Mouse (Mus musculus) neural tube, embryonic 15.5 days (tissue): ENCODE data around the gene Idh1. TPM values are rescaled to one million over a fixed set of nuclear protein-coding genes. Genes with fewer than 3 reads are reported as not detected.

ENCODE experiments used
- ATAC-seq: fragments of 200-750 bp; cut with Nextera tagmentation; 2 replicates; pipeline ENCODE4 v1.8.0; 2017; ENCODE audit warnings: mild to moderate bottlenecking, moderate TSS enrichment, moderate library complexity; ENCODE audit not compliant: low FRiP score
- H3K27ac ChIP-seq: fragments of 300-500 bp; sonication (generic); replicated peaks from 2 replicates; pipeline ENCODE4 v1.5.1; 2015; ENCODE audit warnings: mild to moderate bottlenecking, inconsistent platforms
- H3K27me3 ChIP-seq: fragments of 300-500 bp; sonication (generic); replicated peaks from 2 replicates; pipeline ENCODE4 v1.6.1; 2015; ENCODE audit warnings: inconsistent platforms
- H3K36me3 ChIP-seq: fragments of 300-500 bp; sonication (generic); 2 replicates; pipeline ENCODE4 v1.6.1; 2015; ENCODE audit warnings: inconsistent platforms
- H3K4me1 ChIP-seq: fragments of 300-500 bp; sonication (generic); 2 replicates; pipeline ENCODE4 v1.6.1; 2015; ENCODE audit warnings: inconsistent platforms
- H3K4me2 ChIP-seq: fragments of 300-500 bp; sonication (generic); 2 replicates; pipeline ENCODE4 v1.6.1; 2015; ENCODE audit warnings: inconsistent platforms, mild to moderate bottlenecking, moderate library complexity
- H3K4me3 ChIP-seq: fragments of 300-500 bp; sonication (generic); replicated peaks from 2 replicates; pipeline ENCODE4 v1.5.1; 2015; ENCODE audit warnings: mild to moderate bottlenecking, inconsistent platforms
- H3K9ac ChIP-seq: fragments of 300-500 bp; sonication (generic); replicated peaks from 2 replicates; pipeline ENCODE4 v1.6.1; 2015; ENCODE audit warnings: mild to moderate bottlenecking, inconsistent platforms
- H3K9me3 ChIP-seq: fragments of 300-500 bp; sonication (generic); replicated peaks from 2 replicates; pipeline ENCODE4 v1.6.1; 2016; ENCODE audit warnings: inconsistent platforms
- WGBS: fragments of 180-500 bp; shearing (Covaris S2); methylation state at CpG from one replicate; pipeline ENCODE4 v1.1.7; 2015; ENCODE audit warnings: mixed read lengths; 5-methylcytosine and 5-hydroxymethylcytosine counted together
- polyA plus RNA-seq: library from polyadenylated mRNA; unstranded; fragments of >200 nt; fragmentation: Nextera tagmentation; extraction: Ambion mirVana; gene quantifications from 2 replicates; pipeline ENCODE4 v1.2.1, GENCODE M21; 2015

Idh1 gene
- polyA plus RNA-seq, 1 experiment from 2014 or later: 446 TPM

- H3K9me3 ChIP-seq: no peaks in the 10 kb centered on the region
- peaks cover 21% of the 10 kb centered on the region for H3K4me1 ChIP-seq
- no peak for ATAC-seq
- WGBS: 91% methylated on average over 4 of the region's 4 CpGs
- H3K36me3 ChIP-seq: peaks cover 22% of the 10 kb centered on the region
- no peak overlapping the region for H3K4me3 ChIP-seq
- no peaks in the 10 kb centered on the region for H3K27me3 ChIP-seq
- no peak overlapping the region for H3K9ac ChIP-seq
- H3K4me2 ChIP-seq: no peak overlapping the region
- no peak overlapping the region for H3K27ac ChIP-seq
Measured at GRCm38 (mm10) chr1:65190172-65190571, 3.9 kb upstream of the Idh1 start.

GRCm38 (mm10) chr1:65187074-65187430 is 752 bp upstream of the Idh1 start:
- Histone ChIP-seq H3K4me3 (peak overlapping the region; percentile 98), H3K4me2 (peak overlapping the region; percentile 83), H3K27ac (peak overlapping the region; percentile 90), H3K9ac (peak overlapping the region; percentile 82), H3K27me3 (no peaks in the 10 kb centered on the region), H3K36me3 (peaks cover 3% of the 10 kb centered on the region; the same call in 1 of the 2 replicates), H3K9me3 (no peaks in the 10 kb centered on the region), H3K4me1 (peaks cover 21% of the 10 kb centered on the region)
- ATAC-seq: no peak
- 0% methylated on average over 6 of the region's 6 CpGs for WGBS

- Histone ChIP-seq H3K4me3 (peak overlapping the region; percentile 98), H3K4me1 (peaks cover 21% of the 10 kb centered on the region), H3K27ac (peak overlapping the region; percentile 78), H3K27me3 (no peaks in the 10 kb centered on the region), H3K9me3 (no peaks in the 10 kb centered on the region), H3K36me3 (no peaks in the 10 kb centered on the region), H3K9ac (peak overlapping the region; percentile 50), H3K4me2 (peak overlapping the region; percentile 83)
- 28% methylated on average over 12 of the region's 12 CpGs for WGBS
- no peak for ATAC-seq
Measured at GRCm38 (mm10) chr1:65185524-65186205, 635 bp downstream of the Idh1 start.

- Histone ChIP-seq H3K36me3 (no peaks in the 10 kb centered on the region), H3K9ac (no peak overlapping the region), H3K4me1 (peaks cover 21% of the 10 kb centered on the region), H3K4me3 (no peak overlapping the region), H3K9me3 (no peaks in the 10 kb centered on the region), H3K27me3 (no peaks in the 10 kb centered on the region), H3K4me2 (0 out of 2 replicates have a peak overlapping the region, but pooled peaks have one; percentile 83), H3K27ac (no peak overlapping the region)
- WGBS: 92% methylated on average over 8 of the region's 8 CpGs
- no peak for ATAC-seq
Measured at GRCm38 (mm10) chr1:65185011-65185410, 1.3 kb downstream of the Idh1 start.

GRCm38 (mm10) chr1:65183994-65184393 is 2.3 kb downstream of the Idh1 start:
- ATAC-seq: no peak
- peaks cover 24% of the 10 kb centered on the region for H3K4me1 ChIP-seq
- 87% methylated on average over 2 of the region's 2 CpGs for WGBS

GRCm38 (mm10) chr1:65181459-65181858 is 4.8 kb downstream of the Idh1 start:
- H3K4me2 ChIP-seq: no peak overlapping the region
- H3K9me3 ChIP-seq: no peaks in the 10 kb centered on the region
- WGBS: 86% methylated on average over 5 of the region's 5 CpGs
- no peaks in the 10 kb centered on the region for H3K36me3 ChIP-seq
- no peak overlapping the region for H3K27ac ChIP-seq
- H3K9ac ChIP-seq: no peak overlapping the region
- H3K4me3 ChIP-seq: no peak overlapping the region
- peaks cover 25% of the 10 kb centered on the region for H3K4me1 ChIP-seq
- H3K27me3 ChIP-seq: no peaks in the 10 kb centered on the region
- ATAC-seq: no peak

More at GRCm38 (mm10) chr1:65183994-65184393, 2.3 kb downstream of the Idh1 start:
- Histone ChIP-seq H3K36me3 (no peaks in the 10 kb centered on the region), H3K27ac (no peak overlapping the region), H3K9ac (no peak overlapping the region), H3K27me3 (no peaks in the 10 kb centered on the region), H3K4me2 (no peak overlapping the region), H3K4me3 (no peak overlapping the region), H3K9me3 (no peaks in the 10 kb centered on the region)

- Histone ChIP-seq H3K36me3 (no peaks in the 10 kb centered on the region), H3K9ac (peak overlapping the region; percentile 62), H3K4me3 (peak overlapping the region; percentile 85), H3K27ac (peak overlapping the region; percentile 99), H3K9me3 (no peaks in the 10 kb centered on the region), H3K4me1 (peaks cover 29% of the 10 kb centered on the region), H3K27me3 (no peaks in the 10 kb centered on the region), H3K4me2 (peak overlapping the region; percentile 62)
- WGBS: 6% methylated on average over 11 of the region's 11 CpGs
- no peak for ATAC-seq
Measured at GRCm38 (mm10) chr1:65179634-65180249, 6.6 kb downstream of the Idh1 start.

- Histone ChIP-seq H3K9me3 (no peaks in the 10 kb centered on the region), H3K9ac (peak overlapping the region; percentile 87), H3K36me3 (0 out of 2 replicates have a peak, but pooled peaks cover 4% of the 10 kb centered on the region), H3K4me3 (peak overlapping the region; percentile 85), H3K27ac (peak overlapping the region; percentile 99), H3K4me1 (peaks cover 29% of the 10 kb centered on the region), H3K27me3 (no peaks in the 10 kb centered on the region), H3K4me2 (peak overlapping the region; percentile 62)
- WGBS: under 1% methylated on average over 39 of the region's 39 CpGs
- peak; percentile 97 for ATAC-seq
Measured at GRCm38 (mm10) chr1:65178902-65179432, 7.3 kb downstream of the Idh1 start.

- Histone ChIP-seq H3K36me3 (0 out of 2 replicates have a peak, but pooled peaks cover 6% of the 10 kb centered on the region), H3K27ac (peak overlapping the region; percentile 99), H3K27me3 (no peaks in the 10 kb centered on the region), H3K4me1 (peaks cover 31% of the 10 kb centered on the region), H3K9me3 (no peaks in the 10 kb centered on the region), H3K4me3 (peak overlapping the region; percentile 85), H3K9ac (peak overlapping the region; percentile 87), H3K4me2 (peak overlapping the region; percentile 62)
- WGBS: 6% methylated on average over 27 of the region's 27 CpGs
- peak; percentile 84 for ATAC-seq
Measured at GRCm38 (mm10) chr1:65178126-65178901, 8.0 kb downstream of the Idh1 start.

- no peaks in the 10 kb centered on the region for H3K9me3 ChIP-seq
- 53% methylated on average over 3 of the region's 3 CpGs for WGBS
- H3K9ac ChIP-seq: no peak overlapping the region; the same call in 1 of the 2 replicates
- peaks cover 11% of the 10 kb centered on the region for H3K36me3 ChIP-seq
- H3K27ac ChIP-seq: no peak overlapping the region
- H3K4me1 ChIP-seq: peaks cover 36% of the 10 kb centered on the region
- no peaks in the 10 kb centered on the region for H3K27me3 ChIP-seq
- H3K4me2 ChIP-seq: peak overlapping the region; percentile 62
- H3K4me3 ChIP-seq: peak overlapping the region; percentile 85
- ATAC-seq: no peak
Measured at GRCm38 (mm10) chr1:65177452-65177851, 8.8 kb downstream of the Idh1 start.

- Histone ChIP-seq H3K9ac (no peak overlapping the region), H3K36me3 (peaks cover 14% of the 10 kb centered on the region), H3K4me1 (peaks cover 37% of the 10 kb centered on the region), H3K4me2 (peak overlapping the region; percentile 62), H3K9me3 (no peaks in the 10 kb centered on the region), H3K4me3 (no peak overlapping the region), H3K27ac (no peak overlapping the region), H3K27me3 (no peaks in the 10 kb centered on the region)
- WGBS: 81% methylated on average over 5 of the region's 5 CpGs
- no peak for ATAC-seq
Measured at GRCm38 (mm10) chr1:65176912-65177311, 9.4 kb downstream of the Idh1 start.
